Mouse (Mus musculus): Measurements from ENCODE around the gene Fcer1g. TPM values are rescaled to one million over a fixed set of nuclear protein-coding genes. Genes with fewer than 3 reads are reported as not detected.

Fcer1g gene
- polyA plus RNA-seq, 1 experiment from 2014 or later = 37.2 TPM

DNA sequence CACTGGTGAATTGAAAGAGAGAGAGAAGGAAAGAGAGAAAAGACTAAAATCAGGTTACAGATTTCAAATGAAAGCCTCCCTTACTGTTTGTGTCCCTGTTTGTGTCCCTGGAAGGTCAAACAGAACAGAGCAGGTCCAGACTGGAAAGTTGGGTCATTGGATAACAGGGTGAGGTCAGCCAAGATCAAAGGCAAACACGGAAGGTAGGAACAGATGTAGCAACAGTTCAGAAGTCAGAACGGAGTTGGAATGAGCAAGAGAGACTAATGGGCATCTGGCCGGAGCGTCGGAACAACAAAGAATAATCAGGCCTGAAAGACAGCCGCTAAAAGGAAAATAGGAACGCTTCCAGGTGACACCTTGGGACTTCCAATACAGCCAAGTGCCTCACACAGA lies 29.9 kb downstream of the Fcer1g start:
- H3K4me2 ChIP-seq (replicated peaks; ENCODE audit: low read depth, low read length) = no peak overlapping the region
- no peak overlapping the region for H3K9ac ChIP-seq (replicated peaks; ENCODE audit: low read length)
- no peaks in the 10 kb centered on the region for H3K27me3 ChIP-seq (ENCODE audit: insufficient read depth, low read length)
- no peak overlapping the region for H3K4me3 ChIP-seq (ENCODE audit: low read length)
- 55% methylated on average over 7 of the region's 7 CpGs for WGBS
- no peaks in the 10 kb centered on the region for H3K4me1 ChIP-seq (ENCODE audit: insufficient read depth, low read length)
- no peak overlapping the region for H3K27ac ChIP-seq (ENCODE audit: low read length)
- no peaks in the 10 kb centered on the region for H3K36me3 ChIP-seq (ENCODE audit: insufficient read depth, low read length)
- H3K9me3 ChIP-seq (ENCODE audit: low read length) = no peaks in the 10 kb centered on the region
- no peak for ATAC-seq (ENCODE audit: low FRiP score, low TSS enrichment)

DNA sequence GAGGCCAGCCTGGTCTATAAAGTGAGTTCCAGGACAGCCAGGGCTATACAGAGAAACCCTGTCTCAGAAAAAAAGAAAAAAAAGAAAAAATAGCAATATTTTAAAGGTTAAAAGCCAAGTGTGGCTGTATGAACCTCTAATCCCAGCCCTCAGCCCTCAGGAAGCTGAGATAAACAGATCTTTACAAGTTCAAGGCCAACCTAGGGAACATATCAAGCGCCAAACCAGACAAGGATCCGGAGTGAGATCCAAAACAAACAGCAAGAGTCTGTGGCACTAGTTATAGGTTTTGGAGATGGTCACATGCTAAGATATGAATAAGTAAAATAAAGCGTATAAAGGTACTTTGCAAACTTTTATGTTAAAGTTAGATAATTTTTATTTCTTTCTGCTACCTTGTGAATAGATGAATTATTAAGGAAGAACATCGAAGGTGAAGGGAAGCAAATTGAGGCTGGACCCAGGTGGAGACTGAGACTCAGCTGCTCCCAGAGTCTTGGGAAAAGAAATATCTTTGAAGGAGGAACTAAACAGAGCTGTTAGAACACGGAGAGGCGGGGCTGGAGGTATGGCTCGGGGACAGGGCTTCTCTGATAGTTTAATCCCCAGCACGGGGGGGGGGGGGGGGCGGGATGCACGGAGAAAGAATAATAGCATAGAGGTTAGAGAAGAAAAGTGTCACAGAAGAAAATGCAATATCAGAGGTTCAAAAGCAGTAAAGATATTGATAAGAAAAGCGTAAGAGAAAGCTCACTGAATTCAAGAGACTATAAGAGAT lies 30.5 kb downstream of the Fcer1g start:
- Histone ChIP-seq H3K9me3 (ENCODE audit: low read length) (no peaks in the 10 kb centered on the region), H3K36me3 (ENCODE audit: insufficient read depth, low read length) (no peaks in the 10 kb centered on the region), H3K9ac (replicated peaks; ENCODE audit: low read length) (no peak overlapping the region), H3K4me2 (replicated peaks; ENCODE audit: low read depth, low read length) (no peak overlapping the region), H3K27ac (ENCODE audit: low read length) (no peak overlapping the region), H3K4me3 (ENCODE audit: low read length) (no peak overlapping the region), H3K4me1 (ENCODE audit: insufficient read depth, low read length) (no peaks in the 10 kb centered on the region), H3K27me3 (ENCODE audit: insufficient read depth, low read length) (no peaks in the 10 kb centered on the region)
- ATAC-seq (ENCODE audit: low FRiP score, low TSS enrichment) = no peak
- 58% methylated on average over 11 of the region's 11 CpGs for WGBS

DNA sequence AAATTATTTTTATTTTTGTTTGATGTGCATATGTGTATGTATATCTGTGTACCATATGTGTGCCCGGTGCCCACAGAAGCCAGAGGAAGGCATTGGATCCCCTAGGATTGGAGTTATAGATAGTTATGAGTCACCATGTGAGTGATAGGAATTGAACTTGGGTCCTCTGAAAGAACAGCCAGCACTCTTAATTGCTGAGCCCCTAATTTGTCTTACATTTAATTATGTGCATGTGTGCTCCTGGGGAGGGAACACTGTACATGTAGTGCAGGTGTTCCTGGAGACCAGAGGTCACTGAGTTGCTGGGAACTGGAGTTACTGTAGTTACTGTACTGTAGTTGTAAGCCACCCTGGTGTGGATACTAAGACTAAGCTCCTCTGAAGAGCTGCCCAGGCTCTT lies 33.4 kb downstream of the Fcer1g start:
- H3K9ac ChIP-seq (replicated peaks; ENCODE audit: low read length) = no peak overlapping the region
- H3K4me1 ChIP-seq (ENCODE audit: insufficient read depth, low read length) = peaks cover 6% of the 10 kb centered on the region
- ATAC-seq (ENCODE audit: low FRiP score, low TSS enrichment) = no peak
- no peak overlapping the region for H3K27ac ChIP-seq (ENCODE audit: low read length)
- no peak overlapping the region for H3K4me2 ChIP-seq (replicated peaks; ENCODE audit: low read depth, low read length)
- H3K36me3 ChIP-seq (ENCODE audit: insufficient read depth, low read length) = no peaks in the 10 kb centered on the region
- 95% methylated on average over 1 of the region's 1 CpGs for WGBS
- H3K4me3 ChIP-seq (ENCODE audit: low read length) = no peak overlapping the region
- H3K27me3 ChIP-seq (ENCODE audit: insufficient read depth, low read length) = peaks cover 16% of the 10 kb centered on the region
- no peaks in the 10 kb centered on the region for H3K9me3 ChIP-seq (ENCODE audit: low read length)

DNA sequence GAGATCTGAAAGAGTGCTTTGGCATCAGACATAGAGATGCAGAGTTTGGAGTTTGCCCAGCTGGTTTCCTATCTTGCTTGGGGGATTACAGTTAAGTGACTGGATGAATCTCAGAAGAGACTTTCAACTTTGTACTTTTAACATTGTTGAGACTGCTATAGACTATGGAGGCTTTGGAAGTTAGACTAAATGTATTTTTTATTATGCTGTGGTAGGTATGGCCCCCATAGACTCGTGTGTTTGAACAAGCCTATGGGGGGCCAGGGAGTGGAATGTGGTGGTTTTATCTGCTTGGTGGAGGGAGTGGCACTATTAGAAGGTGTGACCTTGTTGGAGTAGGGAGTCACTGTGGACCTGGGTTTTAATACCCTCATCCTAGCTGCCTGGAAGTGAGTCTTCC lies 34.6 kb downstream of the Fcer1g start:
- H3K36me3 ChIP-seq (ENCODE audit: insufficient read depth, low read length) = no peaks in the 10 kb centered on the region
- H3K27ac ChIP-seq (ENCODE audit: low read length) = no peak overlapping the region
- H3K4me3 ChIP-seq (ENCODE audit: low read length) = no peak overlapping the region
- peaks cover 13% of the 10 kb centered on the region for H3K4me1 ChIP-seq (ENCODE audit: insufficient read depth, low read length)
- H3K27me3 ChIP-seq (ENCODE audit: insufficient read depth, low read length) = peaks cover 28% of the 10 kb centered on the region
- no peak for ATAC-seq (ENCODE audit: low FRiP score, low TSS enrichment)
- no peak overlapping the region for H3K9ac ChIP-seq (replicated peaks; ENCODE audit: low read length)
- 53% methylated on average over 1 of the region's 1 CpGs for WGBS
- no peak overlapping the region for H3K4me2 ChIP-seq (replicated peaks; ENCODE audit: low read depth, low read length)
- no peaks in the 10 kb centered on the region for H3K9me3 ChIP-seq (ENCODE audit: low read length)

DNA sequence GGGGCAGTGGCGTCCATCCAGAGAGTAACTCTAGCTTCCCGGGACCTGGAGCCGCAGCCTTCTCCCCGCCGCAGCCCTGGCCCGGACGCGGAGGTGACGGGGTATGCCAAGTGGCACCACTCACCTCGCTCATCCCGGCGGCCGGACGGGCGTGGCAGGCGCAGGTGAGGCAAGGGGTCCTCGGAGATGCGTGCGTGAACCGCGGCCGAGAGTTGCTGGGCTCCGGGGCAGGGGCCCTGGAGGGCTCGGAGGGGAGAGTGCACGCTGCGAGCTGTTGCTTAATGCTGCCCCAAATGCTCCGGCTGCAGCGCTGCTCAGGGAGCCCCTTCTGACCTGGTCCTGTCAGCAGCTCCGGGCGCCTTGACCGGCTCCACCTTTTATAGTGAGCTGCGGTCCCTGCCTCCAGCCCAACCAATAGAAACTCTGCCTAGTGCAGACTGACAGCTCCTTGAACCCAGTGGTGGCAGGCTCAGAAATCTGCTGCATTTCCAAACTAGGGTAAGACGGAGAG lies 38.2 kb downstream of the Fcer1g start, which contains the start of gene Pcp4l1:
TSS of gene Pcp4l1 (minus strand) at position 382 of the 511 bp plus-strand sequence.
- Histone ChIP-seq H3K27ac (ENCODE audit: low read length) (no peak within 1 kb of the TSS), H3K4me1 (ENCODE audit: insufficient read depth, low read length) (peaks cover 23% of the 10 kb centered on the region), H3K4me3 (ENCODE audit: low read length) (peak within 1 kb of the TSS; percentile 49), H3K9ac (replicated peaks; ENCODE audit: low read length) (peak within 1 kb of the TSS; percentile 33; the same call in 1 of the 2 replicates), H3K27me3 (ENCODE audit: insufficient read depth, low read length) (peaks cover 41% of the 10 kb centered on the region), H3K9me3 (ENCODE audit: low read length) (no peaks in the 10 kb centered on the region), H3K36me3 (ENCODE audit: insufficient read depth, low read length) (no peaks in the 10 kb centered on the region), H3K4me2 (replicated peaks; ENCODE audit: low read depth, low read length) (peak within 1 kb of the TSS; percentile 80)
- 0% methylated on average over 33 of the region's 33 CpGs for WGBS
- peak; percentile 86 for ATAC-seq (ENCODE audit: low FRiP score, low TSS enrichment)

DNA sequence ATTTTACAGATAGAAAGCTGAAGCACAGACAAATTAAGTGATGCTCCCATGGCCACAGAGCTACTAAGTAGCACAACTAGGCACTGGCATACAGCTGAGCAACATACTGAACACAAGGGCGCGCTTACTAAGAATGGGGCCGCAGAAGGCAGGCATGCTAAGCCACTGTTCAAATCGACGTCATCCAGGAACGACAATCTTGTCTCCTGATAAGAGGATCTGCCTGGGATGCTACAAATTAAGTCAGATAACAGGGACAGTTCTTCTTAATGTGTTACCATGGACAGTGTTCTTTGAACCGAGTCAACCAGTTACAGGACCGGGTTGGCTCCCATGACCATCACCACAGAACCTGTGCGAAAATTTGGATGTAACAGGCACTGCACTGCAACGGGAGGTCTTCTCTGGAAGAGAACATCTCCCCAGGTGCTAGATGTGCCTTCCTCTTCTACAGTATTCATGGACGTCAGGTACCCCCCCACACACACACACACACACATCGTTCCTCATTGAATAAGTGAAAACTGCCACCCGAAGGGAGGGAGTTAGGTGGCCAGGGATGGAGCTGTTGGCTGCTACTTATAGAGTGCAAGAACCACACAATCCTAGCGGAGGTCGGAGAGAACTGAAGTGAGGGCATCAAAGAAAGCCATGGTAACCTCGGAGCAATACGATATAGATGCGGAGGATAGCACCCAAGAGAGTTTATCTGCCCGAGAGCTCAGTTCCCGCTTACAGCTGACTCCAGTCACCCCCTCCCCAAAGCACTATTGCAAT lies 38.9 kb downstream of the Fcer1g start:
- Histone ChIP-seq H3K4me1 (ENCODE audit: insufficient read depth, low read length) (peaks cover 23% of the 10 kb centered on the region), H3K4me2 (replicated peaks; ENCODE audit: low read depth, low read length) (peak overlapping the region; percentile 80), H3K27ac (ENCODE audit: low read length) (no peak overlapping the region), H3K9me3 (ENCODE audit: low read length) (no peaks in the 10 kb centered on the region), H3K9ac (replicated peaks; ENCODE audit: low read length) (no peak overlapping the region), H3K27me3 (ENCODE audit: insufficient read depth, low read length) (peaks cover 41% of the 10 kb centered on the region), H3K4me3 (ENCODE audit: low read length) (peak overlapping the region; percentile 49), H3K36me3 (ENCODE audit: insufficient read depth, low read length) (no peaks in the 10 kb centered on the region)
- ATAC-seq (ENCODE audit: low FRiP score, low TSS enrichment) = no peak; the same call in 1 of the 2 replicates
- 7% methylated on average over 20 of the region's 20 CpGs for WGBS

DNA sequence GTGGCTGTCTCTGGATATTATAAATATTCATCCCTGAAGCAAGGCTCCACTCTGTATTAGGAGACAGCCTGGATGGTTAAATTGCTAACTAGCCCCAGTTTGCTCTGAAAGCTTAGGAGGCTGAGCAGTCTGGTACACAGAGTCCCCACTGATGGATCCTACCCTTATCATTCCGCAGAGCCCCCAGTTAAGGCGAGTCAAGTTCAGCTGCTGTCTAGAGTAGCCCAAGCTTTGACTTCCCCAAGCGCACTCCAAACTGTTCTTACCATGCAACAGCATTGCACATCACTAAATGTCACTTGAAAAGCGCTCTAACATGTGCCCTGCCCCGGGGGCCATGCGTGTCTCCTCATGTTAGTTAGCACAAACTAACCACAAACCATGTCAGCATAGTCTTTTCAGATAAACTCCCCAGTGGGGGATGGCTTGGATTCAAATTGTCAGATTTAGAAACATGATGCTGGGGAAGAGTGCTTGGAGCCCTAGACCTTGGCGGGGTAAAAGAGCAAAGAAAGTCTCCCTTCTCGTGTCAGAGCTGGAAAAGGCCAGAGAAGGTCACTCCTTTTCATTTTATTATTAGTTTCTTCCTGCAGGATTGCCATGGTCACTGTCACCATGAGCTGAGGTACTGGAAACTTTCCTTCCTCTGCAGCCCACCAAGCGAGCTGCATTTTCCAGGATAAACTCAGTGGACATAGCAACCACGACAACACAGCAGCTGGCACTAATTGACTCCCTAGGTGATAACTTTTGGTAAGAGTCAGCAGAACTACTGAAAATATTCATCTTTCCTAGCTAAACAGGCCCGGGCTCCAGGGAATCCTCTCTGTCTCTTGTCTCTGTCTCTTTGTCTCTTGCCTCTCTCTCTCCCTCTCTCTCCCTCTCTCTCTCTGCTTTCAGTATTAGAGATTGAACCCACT lies 40.0 kb downstream of the Fcer1g start:
- Histone ChIP-seq H3K4me1 (ENCODE audit: insufficient read depth, low read length) (peaks cover 29% of the 10 kb centered on the region), H3K9me3 (ENCODE audit: low read length) (no peaks in the 10 kb centered on the region), H3K4me2 (replicated peaks; ENCODE audit: low read depth, low read length) (no peak overlapping the region), H3K9ac (replicated peaks; ENCODE audit: low read length) (no peak overlapping the region), H3K4me3 (ENCODE audit: low read length) (no peak overlapping the region), H3K27ac (ENCODE audit: low read length) (no peak overlapping the region), H3K36me3 (ENCODE audit: insufficient read depth, low read length) (no peaks in the 10 kb centered on the region), H3K27me3 (ENCODE audit: insufficient read depth, low read length) (peaks cover 41% of the 10 kb centered on the region)
- no peak for ATAC-seq (ENCODE audit: low FRiP score, low TSS enrichment)
- WGBS = 31% methylated on average over 11 of the region's 11 CpGs

DNA sequence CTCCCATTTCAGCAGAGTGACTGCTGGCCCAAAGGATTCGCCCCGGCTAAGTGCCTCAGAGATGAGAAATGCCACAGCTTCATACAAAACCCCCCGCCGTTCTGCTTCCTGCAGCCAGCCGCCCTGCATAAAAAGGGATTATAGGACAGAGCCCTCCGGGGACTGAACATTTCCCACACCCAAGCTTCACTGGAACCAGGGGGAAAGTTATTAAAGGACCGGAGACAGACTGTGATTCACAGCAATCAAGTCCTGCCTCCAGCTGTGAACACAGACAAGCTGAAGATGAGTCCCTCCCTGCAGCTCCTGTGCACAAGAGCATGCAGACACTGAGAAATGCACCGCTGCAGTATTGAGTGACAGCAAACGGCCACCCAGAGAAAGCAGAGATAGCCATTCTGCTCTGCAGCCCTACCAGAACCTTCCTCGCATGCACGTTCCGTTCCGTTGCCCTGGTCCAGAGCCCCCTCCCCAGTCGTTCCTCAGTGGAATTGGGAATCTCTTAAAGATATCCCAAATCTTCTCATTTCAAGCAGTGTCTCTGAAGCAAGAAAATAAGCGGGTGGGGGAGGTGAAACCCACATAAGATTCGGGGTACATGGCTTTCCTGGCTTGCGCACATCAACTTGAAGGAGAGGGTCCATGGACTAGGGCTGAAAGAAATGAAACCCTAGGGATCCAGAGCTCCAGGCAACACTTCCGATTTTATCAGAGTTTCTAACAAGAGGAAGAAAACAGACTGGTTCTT lies 40.9 kb downstream of the Fcer1g start:
- Histone ChIP-seq H3K4me1 (ENCODE audit: insufficient read depth, low read length) (peaks cover 33% of the 10 kb centered on the region), H3K9me3 (ENCODE audit: low read length) (no peaks in the 10 kb centered on the region), H3K27me3 (ENCODE audit: insufficient read depth, low read length) (peaks cover 41% of the 10 kb centered on the region), H3K4me2 (replicated peaks; ENCODE audit: low read depth, low read length) (peak overlapping the region; percentile 51), H3K27ac (ENCODE audit: low read length) (no peak overlapping the region), H3K36me3 (ENCODE audit: insufficient read depth, low read length) (no peaks in the 10 kb centered on the region), H3K9ac (replicated peaks; ENCODE audit: low read length) (0 out of 2 replicates have a peak overlapping the region, but pooled peaks have one; percentile 24), H3K4me3 (ENCODE audit: low read length) (peak overlapping the region; percentile 29)
- ATAC-seq (ENCODE audit: low FRiP score, low TSS enrichment) = no peak
- WGBS = 4% methylated on average over 18 of the region's 18 CpGs

DNA sequence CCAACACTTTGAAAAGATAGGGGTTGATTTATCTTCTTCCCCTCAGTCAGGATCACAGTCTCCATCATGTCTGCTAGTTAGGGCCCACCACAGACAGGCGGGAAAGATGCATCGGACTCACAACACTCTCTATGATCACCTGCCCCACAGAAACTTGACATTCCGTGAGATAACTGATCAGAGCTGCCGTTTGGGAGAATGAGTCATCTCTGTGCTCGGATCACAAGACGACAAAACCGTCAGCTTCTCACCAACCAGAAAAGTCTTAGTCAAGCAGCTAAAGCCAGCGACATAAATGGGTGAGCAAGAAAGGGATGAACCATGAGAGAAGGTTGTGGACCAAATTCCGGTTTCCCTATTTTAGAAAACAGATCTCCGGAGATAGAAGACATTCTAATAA lies 41.9 kb downstream of the Fcer1g start:
- H3K4me3 ChIP-seq (ENCODE audit: low read length) = no peak overlapping the region
- no peak overlapping the region for H3K9ac ChIP-seq (replicated peaks; ENCODE audit: low read length)
- H3K27me3 ChIP-seq (ENCODE audit: insufficient read depth, low read length) = peaks cover 38% of the 10 kb centered on the region
- H3K4me1 ChIP-seq (ENCODE audit: insufficient read depth, low read length) = peaks cover 33% of the 10 kb centered on the region
- no peak for ATAC-seq (ENCODE audit: low FRiP score, low TSS enrichment)
- H3K4me2 ChIP-seq (replicated peaks; ENCODE audit: low read depth, low read length) = no peak overlapping the region
- H3K27ac ChIP-seq (ENCODE audit: low read length) = no peak overlapping the region
- H3K9me3 ChIP-seq (ENCODE audit: low read length) = no peaks in the 10 kb centered on the region
- no peaks in the 10 kb centered on the region for H3K36me3 ChIP-seq (ENCODE audit: insufficient read depth, low read length)
- WGBS = 45% methylated on average over 10 of the region's 10 CpGs

Data from kidney, embryonic 16.5 days (tissue).